16 mouse cellular contexts compared by ENCODE assay signal in the genomic region with DNA sequence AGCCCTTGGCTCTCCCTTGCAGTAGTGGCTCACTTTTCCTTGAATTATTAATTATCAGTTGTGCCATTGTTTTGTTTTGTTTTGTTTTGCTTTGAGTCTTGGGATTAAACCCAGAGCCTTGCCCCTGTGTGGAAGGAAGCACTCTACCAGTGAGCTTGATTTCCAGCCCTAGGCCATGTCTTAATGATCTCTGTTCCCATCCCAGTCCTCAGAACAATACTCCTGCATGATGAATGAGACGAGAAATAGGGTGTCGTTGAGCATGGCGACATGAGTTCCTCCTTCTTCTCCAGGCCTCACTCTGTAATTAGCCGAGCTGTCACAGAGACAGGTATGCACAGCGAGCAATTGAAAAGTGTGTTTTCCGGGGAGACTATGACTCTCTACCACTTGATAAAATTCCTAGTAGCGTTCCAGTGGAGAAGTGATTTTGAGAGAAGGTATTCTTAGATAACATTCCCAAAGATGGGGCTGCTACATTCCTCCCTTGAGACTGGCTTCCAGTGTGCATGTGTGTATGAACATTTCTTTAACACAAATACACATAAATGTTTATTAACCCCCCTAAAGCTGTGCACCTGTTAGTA.
DNase-seq lines count a peak whose midpoint lies in the region; ATAC-seq and TF ChIP-seq lines count a peak whose summit lies in the region.
"Had no signal": no experiment of that assay in that cellular context is flagged by ENCODE, and none has a peak within 500 bp of the region (broad histone marks: within the 10 kb centered on the region; RNA-seq: fewer than 3 reads in every experiment).

No protein-coding gene starts in this region.

- no peak for DNase-seq in heart, postnatal 36 days
- peak; percentile 48 for DNase-seq in heart, postnatal 0 days (ENCODE audit: low spot score)
- DNase-seq in heart, postnatal 14 days = no peak
- no peak for DNase-seq in lung, postnatal 36 days
- peak; percentile 42 for DNase-seq in brain, embryonic 14.5 days (ENCODE audit: low read depth)
- DNase-seq in gastrocnemius, postnatal 25 days = no peak
- DNase-seq: cerebellum, adult 2 months; cerebellum, postnatal 25 days; right cerebral cortex, postnatal 14 days; thymus, adult 2 months had no signal

- TF ChIP-seq EP300 in heart, postnatal 0 days (IDR thresholded peaks at IDR 0.05; ENCODE audit: low read depth) = 0 out of 2 replicates have a peak, but pooled peaks have one; percentile 24

- H3K9me3 ChIP-seq in heart, embryonic 11.5 days (replicated peaks; ENCODE audit: control insufficient read depth, low read length) = no peaks in the 10 kb centered on the region
- H3K9me3 ChIP-seq in heart, postnatal 0 days (replicated peaks; ENCODE audit: control insufficient read depth, low read length) = no peaks in the 10 kb centered on the region
- no peaks in the 10 kb centered on the region for H3K9me3 ChIP-seq in lung, embryonic 15.5 days
- H3K9me3 ChIP-seq: embryonic facial prominence, embryonic 12.5 days had no signal

- H3K36me3 ChIP-seq in heart, embryonic 11.5 days (ENCODE audit: control insufficient read depth, insufficient read depth, low read length) = no peaks in the 10 kb centered on the region
- no peaks in the 10 kb centered on the region for H3K36me3 ChIP-seq in heart, postnatal 0 days (replicated peaks; ENCODE audit: control insufficient read depth, insufficient read depth, low read length)
- no peaks in the 10 kb centered on the region for H3K36me3 ChIP-seq in lung, embryonic 15.5 days
- H3K36me3 ChIP-seq: embryonic facial prominence, embryonic 12.5 days had no signal

- peaks cover 19% of the 10 kb centered on the region for H3K4me1 ChIP-seq in heart, embryonic 11.5 days (ENCODE audit: control insufficient read depth, insufficient read depth, low read length)
- peaks cover 8% of the 10 kb centered on the region; the same call in 1 of the 2 replicates for H3K4me1 ChIP-seq in heart, postnatal 0 days (ENCODE audit: control insufficient read depth, insufficient read depth)
- H3K4me1 ChIP-seq in lung, embryonic 15.5 days = no peaks in the 10 kb centered on the region

- TF ChIP-seq CTCF in heart, postnatal 0 days (IDR thresholded peaks at IDR 0.05; ENCODE audit: low read depth) = no peak
- TF ChIP-seq CTCF in brain, embryonic 14.5 days (IDR thresholded peaks at IDR 0.05; ENCODE audit: borderline replicate concordance, extremely low read depth, insufficient read depth, insufficient read length) = no peak

- H3K27ac ChIP-seq in heart, embryonic 11.5 days (ENCODE audit: low read depth, low read length) = peak overlapping the region; percentile 11
- peak overlapping the region; percentile 78 for H3K27ac ChIP-seq in heart, postnatal 0 days (ENCODE audit: low read depth)
- H3K27ac ChIP-seq in lung, embryonic 15.5 days = peak overlapping the region; percentile 47
- H3K27ac ChIP-seq: embryonic facial prominence, embryonic 12.5 days; layer of hippocampus, adult 2 months; stomach, postnatal 0 days had no signal

- WGBS in heart, embryonic 11.5 days (ENCODE audit: insufficient replicate concordance) = 21% methylated on average over 7 of the region's 7 CpGs
- 25% methylated on average over 7 of the region's 7 CpGs for WGBS in heart, postnatal 0 days
- WGBS in lung, embryonic 15.5 days = 38% methylated on average over 7 of the region's 7 CpGs

- no peak overlapping the region for H3K9ac ChIP-seq in heart, embryonic 11.5 days (ENCODE audit: low read depth, low read length)
- no peak overlapping the region for H3K9ac ChIP-seq in heart, postnatal 0 days (replicated peaks; ENCODE audit: low read depth, low read length)
- H3K9ac ChIP-seq in lung, embryonic 15.5 days = no peak overlapping the region
- H3K9ac ChIP-seq: embryonic facial prominence, embryonic 12.5 days had no signal

- no peak for ATAC-seq in heart, embryonic 11.5 days (replicated peaks; ENCODE audit: insufficient number of reproducible peaks, low FRiP score, low TSS enrichment)
- ATAC-seq in heart, postnatal 0 days (ENCODE audit: insufficient read depth, low read depth) = peak; percentile 76
- ATAC-seq in lung, embryonic 15.5 days (ENCODE audit: borderline replicate concordance, extremely low read depth, low FRiP score, low TSS enrichment) = no peak
- ATAC-seq: intestine, embryonic 16.5 days had no signal

- H3K4me3 ChIP-seq in heart, embryonic 11.5 days (ENCODE audit: low read depth, low read length) = no peak overlapping the region
- H3K4me3 ChIP-seq in heart, postnatal 0 days (ENCODE audit: low read depth, low read length) = no peak overlapping the region
- H3K4me3 ChIP-seq in lung, embryonic 15.5 days = no peak overlapping the region
- H3K4me3 ChIP-seq: embryonic facial prominence, embryonic 12.5 days; layer of hippocampus, adult 2 months had no signal

- no peak overlapping the region for H3K4me2 ChIP-seq in heart, embryonic 11.5 days
- no peak overlapping the region for H3K4me2 ChIP-seq in heart, postnatal 0 days (ENCODE audit: low read depth, low read length)
- no peak overlapping the region for H3K4me2 ChIP-seq in lung, embryonic 15.5 days
- H3K4me2 ChIP-seq: embryonic facial prominence, embryonic 12.5 days had no signal

- no peak for TF ChIP-seq POLR2A in brain, embryonic 14.5 days (IDR thresholded peaks at IDR 0.05; ENCODE audit: borderline replicate concordance, extremely low read depth, insufficient read depth, insufficient read length, poor library complexity, severe bottlenecking)

- intact Hi-C loops in heart, postnatal 36 days (cut with DNase I) = no loop called here
- intact Hi-C loops in heart, postnatal 14 days (cut with DNase I) = no loop called here

- no peaks in the 10 kb centered on the region for H3K27me3 ChIP-seq in heart, embryonic 11.5 days (ENCODE audit: control insufficient read depth, insufficient read depth, low read length)
- no peaks in the 10 kb centered on the region for H3K27me3 ChIP-seq in heart, postnatal 0 days (ENCODE audit: control insufficient read depth, insufficient read depth, low read length)
- H3K27me3 ChIP-seq in lung, embryonic 15.5 days = no peaks in the 10 kb centered on the region
- H3K27me3 ChIP-seq: embryonic facial prominence, embryonic 12.5 days had no signal

Comparison
In these comparisons a context has a peak if more than half of its experiments do, and no peak if none do; other contexts are left out.
1. DNase-seq: peak in heart, postnatal 0 days (single experiment) and brain, embryonic 14.5 days (single experiment); none in heart, postnatal 36 days (0 of 2), heart, postnatal 14 days (0 of 2), lung, postnatal 36 days (single experiment) and gastrocnemius, postnatal 25 days (single experiment).
2. H3K27ac ChIP-seq: peak in every context shown above with its lines; median percentile 78 in heart, postnatal 0 days; 47 in lung, embryonic 15.5 days; 11 in heart, embryonic 11.5 days.